Mouse (Mus musculus) left cerebral cortex, adult 9 months (tissue): ENCODE results near the gene Gbx2.

Source experiments
- DNase-seq, 2 experiments: peaks; one replicate each; pipeline ENCODE4 v3.0.0; 2022; ENCODE audit warnings: low spot score in 2 of 2

Gene Gbx2

GRCm38 (mm10) chr1:89935493-89936348 is 4.7 kb upstream of the Gbx2 start:
- DNase-seq: no peak

DNA sequence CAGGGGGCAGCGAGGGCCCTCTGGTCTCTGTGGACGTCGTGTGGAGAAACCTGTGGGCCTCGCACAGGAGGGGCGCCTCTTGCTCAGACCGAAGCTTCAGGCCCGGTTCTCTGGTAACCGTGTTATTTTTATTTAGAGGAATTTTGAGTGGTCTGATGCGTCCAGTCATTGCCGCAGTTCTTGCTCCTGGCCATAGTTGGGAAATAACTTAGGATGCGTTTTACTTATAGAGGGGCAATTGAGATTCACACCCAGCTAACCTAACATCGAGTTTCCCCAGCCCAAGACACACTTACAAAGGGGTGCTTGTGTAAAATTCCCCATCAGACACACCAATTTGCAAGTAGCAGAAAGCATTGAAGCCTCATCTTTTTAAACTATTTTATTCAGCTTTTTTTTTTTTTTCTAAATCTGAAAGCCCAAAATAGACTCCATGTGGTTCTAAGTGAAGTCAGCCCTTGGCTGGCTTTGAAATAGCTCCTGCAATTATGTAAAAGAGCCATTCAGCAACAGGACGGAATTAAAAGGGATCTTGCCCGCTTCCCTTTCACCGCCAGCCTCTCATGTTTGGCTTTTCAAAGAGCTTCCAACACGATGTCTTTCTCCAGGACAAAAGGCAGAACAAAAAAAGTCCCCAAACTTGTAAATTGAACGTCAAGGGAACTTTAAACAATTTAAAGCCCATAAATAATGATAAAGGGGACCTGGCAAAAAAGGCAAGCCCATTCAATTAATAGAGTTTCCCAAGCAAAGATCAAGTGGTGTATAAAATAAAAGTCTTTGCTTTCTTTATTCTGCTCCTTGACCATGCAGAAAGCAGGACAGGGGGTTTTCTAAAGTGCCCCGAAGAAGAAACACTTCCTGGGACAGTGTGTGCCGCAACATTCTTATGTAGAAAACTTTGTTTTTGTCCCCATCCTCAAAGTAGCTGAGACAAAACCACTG is 3.6 kb upstream of the Gbx2 start:
- no peak for DNase-seq

DNA sequence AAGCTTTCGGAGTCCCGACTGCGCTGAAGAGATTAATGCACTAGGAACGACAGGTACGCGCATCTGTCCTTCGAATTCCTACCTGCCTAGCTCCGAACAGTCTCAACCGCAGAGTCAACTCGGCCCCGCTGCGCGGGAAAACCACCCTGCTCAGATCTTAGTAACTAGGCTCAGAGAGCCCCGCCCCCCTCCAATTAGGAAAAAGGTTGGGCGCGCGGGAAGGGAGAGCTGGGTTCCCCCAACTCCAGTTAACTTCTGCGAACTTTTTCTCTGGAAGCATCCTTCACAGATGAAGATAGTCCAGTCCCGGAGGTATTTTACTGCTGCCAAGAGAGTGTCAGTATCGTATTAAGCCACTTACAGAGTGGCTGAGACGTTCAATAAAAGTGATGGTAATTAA is 2.8 kb upstream of the Gbx2 start:
- no peak for DNase-seq

- DNase-seq: no peak
These were observed 2.0 kb upstream of the Gbx2 start for GRCm38 (mm10) chr1:89933028-89933427.

- DNase-seq: no peak
These were observed 1.6 kb upstream of the Gbx2 start for GRCm38 (mm10) chr1:89932616-89933015.

GRCm38 (mm10) chr1:89932021-89932423 is 1.0 kb upstream of the Gbx2 start:
- DNase-seq: no peak

DNA sequence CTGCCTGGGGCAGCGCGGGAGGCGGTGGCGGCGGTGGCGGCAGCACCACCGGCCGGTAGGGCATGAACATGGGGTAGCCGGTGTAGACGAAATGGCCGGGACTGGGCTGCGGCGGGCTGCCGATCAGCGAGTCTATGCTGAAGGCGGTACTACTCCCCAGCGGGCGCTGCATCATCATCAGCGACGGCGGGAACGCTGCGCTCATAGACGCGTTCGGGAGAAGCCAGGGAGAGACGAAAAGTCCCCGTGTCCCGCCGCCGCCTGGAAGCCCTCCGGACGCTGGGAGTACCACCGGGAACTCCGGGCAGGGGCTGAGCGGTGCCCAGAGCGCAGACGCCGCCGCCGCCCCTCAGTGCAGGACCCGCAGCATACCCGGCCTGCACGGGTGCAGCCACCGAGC is 428 bp downstream of the Gbx2 start:
- DNase-seq: no peak

GRCm38 (mm10) chr1:89929721-89930505 is 1.1 kb downstream of the Gbx2 start:
- no peak for DNase-seq

DNA sequence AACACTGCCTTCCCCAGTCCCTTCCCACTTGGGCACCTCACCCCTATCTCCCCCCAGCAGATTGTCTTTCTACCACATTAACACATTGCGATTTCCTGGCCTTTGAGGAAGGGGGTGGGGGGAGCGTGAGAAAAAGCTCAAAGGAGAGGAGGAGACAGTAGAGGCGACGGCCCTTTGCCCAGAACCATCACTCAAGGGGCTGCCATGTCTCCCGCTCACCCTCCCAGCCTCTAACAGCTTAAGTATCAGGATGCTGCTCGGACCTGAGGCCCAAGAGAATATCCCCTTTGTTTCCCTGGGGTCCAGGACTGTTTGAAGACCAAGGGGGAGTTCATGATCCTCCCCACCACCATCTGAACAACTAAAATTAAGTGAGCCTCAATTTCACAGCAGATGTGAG is 1.8 kb downstream of the Gbx2 start:
- no peak for DNase-seq

DNA sequence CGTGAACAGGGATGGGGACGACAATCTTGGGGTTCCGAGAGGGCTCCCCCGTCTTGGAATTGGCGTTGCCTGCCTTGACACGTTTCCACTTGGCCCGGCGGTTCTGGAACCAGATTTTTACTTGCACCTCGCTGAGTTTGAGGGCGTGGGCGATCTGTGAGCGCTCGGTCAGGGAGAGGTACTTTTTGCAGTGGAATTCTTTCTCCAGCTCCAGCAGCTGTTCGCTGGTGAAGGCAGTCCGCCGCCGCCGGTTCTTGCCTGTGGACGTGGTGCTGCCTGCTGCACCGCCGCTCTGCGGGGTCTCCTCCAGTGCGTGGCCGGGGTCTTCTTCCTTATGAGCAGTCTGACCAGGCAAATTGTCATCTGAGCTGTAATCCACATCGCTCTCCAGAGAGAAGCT is 2.3 kb downstream of the Gbx2 start:
- DNase-seq: no peak

DNA sequence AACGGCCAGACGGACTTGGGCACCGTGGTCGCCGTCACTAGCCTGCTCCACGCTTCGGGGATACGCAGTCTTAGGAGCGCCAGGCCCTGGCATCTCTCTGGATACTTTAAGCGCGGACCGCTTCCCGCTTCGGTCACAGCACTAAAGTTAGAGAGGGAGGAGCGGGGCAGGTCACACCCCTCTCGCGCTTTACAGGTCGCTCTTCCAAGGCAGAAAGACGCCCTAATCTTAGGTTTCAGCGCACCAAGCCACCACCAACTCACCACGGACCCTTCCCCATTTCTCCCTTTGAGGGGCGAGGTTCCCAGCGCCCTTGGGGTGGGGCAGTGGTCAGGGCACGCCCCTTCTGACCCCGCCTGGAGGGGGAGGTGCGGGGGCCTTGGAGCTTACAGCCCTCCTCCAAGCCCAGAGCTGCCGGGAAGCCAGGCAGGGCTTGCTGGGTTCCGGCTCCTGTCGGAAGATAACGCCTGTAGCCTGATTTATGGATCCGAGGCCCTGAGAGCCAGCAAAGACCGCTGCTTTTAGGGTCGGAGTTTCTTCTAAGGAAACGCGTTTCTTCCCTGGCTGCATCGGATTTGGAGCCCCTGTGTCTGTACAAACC is 3.8 kb downstream of the Gbx2 start:
- no peak for DNase-seq

DNA sequence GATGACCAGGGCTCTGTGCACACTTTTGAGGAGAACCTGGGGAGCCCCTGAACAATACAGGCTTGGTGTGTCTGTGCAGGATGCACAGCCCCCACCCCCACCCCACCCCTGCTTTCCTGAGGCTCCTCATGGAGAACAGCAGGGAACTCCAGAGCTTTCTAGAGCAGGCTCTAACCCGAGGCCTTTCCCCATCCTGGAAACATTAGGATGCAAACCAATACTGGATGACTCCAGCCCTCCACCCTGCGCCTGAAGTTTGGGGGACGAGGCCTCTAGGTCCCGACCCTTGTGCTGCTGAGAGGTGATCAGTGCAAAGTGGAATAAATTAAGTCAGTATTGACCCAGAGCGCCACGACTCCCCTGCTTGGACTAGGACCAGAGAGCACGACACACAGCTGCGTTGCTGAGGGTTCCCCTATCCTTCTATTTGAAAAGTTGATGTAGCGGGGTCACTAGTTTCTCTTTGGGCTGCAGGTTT is 4.4 kb downstream of the Gbx2 start:
- no peak for DNase-seq

- DNase-seq: no peak
These were observed 5.3 kb downstream of the Gbx2 start for GRCm38 (mm10) chr1:89925501-89926190.

DNA sequence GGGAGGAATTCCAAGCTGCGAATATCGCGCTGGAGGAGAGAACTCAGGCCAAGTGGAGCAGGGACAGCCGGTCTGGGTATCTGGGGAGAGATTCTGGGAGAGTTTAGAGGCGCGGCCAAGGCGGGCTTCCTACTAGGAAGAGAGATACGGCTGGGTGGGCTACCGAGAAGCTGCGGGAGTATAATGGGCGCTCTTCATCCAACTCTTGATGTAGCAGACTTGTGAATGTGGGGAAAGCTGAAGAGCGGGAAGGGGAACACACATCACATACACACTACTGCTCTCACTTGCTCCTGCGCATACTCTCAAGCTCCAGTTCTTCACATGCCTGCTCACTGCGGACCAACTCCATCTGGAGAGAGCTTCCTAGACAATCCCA is 7.3 kb downstream of the Gbx2 start:
- DNase-seq: no peak

DNA sequence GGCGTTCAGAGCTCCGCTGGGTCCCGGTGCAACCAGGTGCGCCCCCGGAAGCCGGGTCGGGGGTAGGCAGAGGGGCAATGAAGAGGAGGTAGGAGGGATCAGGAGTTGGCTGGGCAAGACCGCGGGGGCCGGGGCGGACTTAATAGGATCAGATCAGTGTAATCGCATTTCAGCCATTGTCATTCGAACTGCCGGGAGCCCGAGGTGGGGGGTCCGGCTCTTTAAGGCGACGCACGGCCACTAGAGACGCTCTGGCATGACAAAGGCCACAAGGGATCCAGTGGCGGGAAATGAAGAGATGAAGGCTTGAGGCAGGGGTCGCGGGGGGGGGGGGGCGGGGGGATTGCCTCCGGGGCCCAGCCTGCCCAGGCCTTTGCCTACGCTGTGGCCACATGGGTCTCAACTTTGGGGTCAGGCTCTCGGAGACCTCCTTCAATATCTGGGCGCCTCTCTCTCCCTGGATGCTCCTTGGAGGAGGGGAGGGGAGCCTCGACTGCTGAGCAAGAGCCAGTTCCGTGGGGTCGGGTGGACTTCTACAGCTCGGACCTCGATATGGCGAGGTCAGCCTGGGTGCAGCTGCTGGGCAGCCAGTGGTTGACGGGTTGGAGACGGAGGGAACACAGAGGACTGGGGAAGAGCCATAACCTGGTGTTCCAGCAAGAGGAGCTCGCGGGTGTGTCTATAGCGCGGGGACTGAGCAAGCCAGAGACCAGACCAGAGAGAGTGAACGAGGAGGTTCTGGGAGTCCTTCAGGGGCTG is 7.9 kb downstream of the Gbx2 start:
- DNase-seq: no peak

DNA sequence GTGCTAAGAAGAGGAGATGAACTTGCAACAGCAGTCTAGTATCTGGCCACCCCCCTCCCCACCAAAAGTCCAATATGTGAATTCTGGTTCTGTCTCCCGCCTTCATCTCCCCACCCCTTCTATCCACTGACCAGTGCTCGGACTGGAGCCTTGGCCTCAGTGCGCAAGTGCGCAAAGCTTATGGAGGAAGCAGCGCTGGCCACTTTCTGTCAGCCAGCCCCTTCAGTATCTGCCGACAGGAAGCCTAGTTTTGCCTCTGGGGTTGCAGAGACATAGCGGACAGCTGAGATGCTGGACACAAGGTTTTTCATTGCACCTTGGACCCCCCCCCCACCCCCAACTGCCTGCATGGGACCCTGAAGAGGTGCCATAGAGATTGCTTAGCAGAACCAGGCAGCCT is 8.7 kb downstream of the Gbx2 start:
- DNase-seq: no peak

- no peak for DNase-seq
These were observed 9.2 kb downstream of the Gbx2 start for GRCm38 (mm10) chr1:89921806-89922205.

DNA sequence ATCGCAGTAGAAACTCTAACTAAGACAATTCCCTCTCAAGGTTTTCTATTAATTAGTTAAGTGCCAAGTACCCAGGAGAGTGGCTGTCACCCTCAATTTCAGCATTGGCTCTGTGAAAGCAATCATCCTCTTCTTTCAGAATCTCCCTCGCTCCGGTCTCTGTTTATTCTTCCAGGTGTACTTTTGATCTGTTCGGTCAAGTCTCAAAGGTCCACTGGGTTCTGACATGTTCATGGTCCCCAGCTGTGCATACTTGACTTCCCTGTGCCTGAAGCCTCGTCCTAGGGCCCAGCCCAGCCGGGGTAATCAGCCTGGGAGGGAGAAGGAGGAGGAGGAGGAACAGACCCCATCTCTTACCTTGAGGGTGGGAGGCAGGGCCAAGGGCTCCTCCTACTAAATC is 11.8 kb downstream of the Gbx2 start:
- no peak for DNase-seq

GRCm38 (mm10) chr1:89918111-89918510 is 12.9 kb downstream of the Gbx2 start:
- DNase-seq: no peak

DNA sequence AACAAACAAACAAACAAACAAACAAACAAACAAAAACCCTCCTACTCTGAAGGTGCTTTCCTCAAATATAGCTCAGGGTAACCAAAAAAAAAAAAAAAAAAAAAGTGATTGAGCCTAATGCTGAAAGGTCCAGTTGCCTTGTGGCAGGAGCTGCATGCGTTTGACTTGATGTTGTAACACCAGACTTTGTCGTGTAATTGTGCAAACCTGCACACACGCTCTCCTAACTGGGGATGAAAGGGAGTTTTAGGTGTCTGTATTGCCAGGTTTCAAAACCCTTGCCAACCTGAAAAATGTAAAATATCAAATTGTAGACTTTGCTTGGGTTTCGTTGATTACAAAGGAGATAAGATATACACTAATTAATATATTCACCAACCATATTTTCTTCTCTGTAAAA is 17.4 kb downstream of the Gbx2 start:
- no peak for DNase-seq
